Mouse (Mus musculus) lung, postnatal 4 days (tissue): ENCODE data around the gene Mmd.
A peak's percentile ranks its signal among the peaks of the same experiment; 100 is the strongest.

Experiments used
- DNase-seq, 2 experiments: peaks; one replicate each; pipeline ENCODE4 v3.0.0; 2021

The Mmd gene

DNA sequence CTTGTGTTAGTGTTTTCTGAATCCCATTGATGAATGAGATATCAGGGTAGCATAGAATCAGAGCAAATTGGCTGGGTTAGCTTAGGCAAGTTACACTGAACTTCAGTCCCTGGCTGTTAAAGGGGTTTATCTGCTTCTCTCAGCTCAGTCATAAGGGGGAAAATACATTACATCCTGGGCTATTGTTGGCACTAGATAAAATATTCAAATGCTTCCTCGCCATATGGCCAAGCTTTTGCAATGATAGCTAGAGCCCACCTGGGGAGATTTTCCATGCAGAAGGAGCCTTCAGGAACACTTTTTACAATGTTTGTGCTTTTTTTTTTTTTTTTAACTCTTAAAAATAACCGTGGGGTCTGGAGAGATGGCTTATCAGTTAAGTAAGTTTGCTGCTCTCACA lies 34.8 kb downstream of the Mmd start:
- no peak for DNase-seq

DNA sequence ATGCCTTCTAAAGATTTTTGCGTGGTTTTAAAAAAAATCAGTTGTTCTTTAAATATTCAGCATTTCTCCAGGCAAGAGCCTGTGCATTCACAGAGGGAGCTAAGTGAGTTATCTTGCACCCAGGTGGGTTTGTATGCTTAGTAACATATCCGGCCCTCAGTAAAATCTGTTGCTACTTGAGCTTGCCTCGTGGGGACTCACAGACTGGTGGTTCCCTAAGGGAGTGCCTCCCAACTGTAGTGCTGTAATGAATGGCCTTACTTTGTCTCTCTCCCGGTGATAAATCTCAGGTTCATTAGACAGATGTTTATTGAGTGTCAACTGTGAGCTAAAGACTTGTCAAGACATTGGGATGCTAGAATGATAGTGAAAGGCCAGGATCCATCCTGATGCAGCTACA lies 35.4 kb downstream of the Mmd start:
- DNase-seq = no peak

DNA sequence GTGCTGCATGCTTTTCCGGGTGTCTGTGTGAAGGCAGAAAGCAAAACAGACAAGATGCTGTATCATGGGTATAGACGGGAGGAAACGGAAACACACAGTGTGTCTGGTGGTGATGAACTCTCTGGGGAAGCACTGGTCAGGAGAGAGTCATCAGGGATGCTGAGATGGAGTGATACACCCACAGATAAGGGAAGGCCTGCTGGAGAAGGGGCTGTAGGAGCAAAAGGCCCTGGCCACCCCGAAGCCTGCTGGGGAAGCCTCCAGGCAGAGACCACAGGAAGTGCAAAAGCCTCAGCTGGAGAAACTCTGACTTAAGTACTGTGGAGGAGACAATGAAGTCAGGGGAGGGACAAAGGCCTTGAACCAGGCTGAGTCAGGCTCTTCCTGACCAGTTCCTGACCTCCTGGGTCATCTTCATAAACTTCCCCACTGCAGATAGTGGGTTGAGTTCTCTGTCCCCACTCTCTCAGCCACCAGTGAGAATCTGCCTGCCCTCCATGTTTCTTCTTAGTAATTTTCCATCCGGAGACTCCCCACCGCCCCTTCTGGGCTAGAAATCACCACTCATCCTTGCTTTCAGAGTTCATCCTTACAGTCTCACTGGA lies 37.4 kb downstream of the Mmd start:
- no peak for DNase-seq

DNA sequence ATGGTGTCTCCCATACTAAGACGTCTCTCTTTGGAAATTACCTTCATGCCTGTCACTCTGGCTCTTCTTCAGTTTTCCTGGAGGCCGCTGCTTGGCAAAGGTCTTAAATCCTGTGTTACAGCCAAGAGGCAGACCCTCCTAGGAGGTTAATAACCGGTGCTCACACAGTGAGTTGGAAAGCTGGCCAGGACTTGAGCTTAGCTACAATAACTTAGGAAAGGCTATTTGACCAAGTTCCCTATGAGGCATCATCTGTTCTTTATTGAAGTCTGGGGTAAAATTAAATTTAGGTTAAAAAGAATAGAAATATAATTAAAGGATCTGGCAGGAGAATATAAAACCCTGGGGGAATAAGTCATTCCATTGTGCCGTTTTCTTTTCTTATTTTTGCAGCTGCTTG lies 41.9 kb downstream of the Mmd start:
- no peak for DNase-seq

DNA sequence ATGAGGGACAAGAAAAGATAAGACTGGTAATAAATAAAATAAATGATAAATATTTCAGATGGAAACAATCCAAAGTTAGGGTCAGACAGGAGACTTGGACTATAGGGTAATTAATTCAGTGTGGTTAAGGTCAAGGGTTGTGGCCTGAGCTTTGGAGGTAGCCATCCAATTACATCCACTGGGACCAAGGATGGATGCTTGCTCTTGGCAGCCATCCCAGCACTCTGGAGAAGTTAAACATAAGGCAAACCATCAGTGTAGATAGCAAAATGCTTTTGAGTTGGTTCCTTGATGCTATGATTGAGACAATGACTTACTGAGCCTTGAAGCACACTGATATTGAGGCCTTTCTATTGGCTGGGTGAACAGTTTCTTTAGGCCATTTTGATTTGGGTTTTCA lies 43.5 kb downstream of the Mmd start:
- DNase-seq = no peak

DNA sequence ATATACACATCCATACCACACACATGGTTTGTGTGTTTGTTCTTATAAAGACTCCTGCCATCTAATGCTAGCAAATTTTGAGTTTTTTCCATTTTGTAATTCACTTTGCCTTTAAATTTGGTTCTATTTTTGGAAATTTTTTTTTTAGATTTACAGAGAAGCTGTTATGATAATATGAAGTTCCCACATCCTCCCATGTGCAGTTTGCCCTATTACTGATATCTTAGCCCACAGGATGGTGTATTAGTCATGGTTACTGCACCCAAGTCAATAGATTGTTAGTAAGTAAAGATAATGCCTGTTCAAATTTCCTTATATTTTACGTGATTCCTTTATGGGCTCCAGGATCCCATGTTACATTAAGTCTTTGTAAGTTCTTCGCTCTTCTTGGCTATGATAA lies 45.4 kb downstream of the Mmd start:
- DNase-seq = no peak

DNA sequence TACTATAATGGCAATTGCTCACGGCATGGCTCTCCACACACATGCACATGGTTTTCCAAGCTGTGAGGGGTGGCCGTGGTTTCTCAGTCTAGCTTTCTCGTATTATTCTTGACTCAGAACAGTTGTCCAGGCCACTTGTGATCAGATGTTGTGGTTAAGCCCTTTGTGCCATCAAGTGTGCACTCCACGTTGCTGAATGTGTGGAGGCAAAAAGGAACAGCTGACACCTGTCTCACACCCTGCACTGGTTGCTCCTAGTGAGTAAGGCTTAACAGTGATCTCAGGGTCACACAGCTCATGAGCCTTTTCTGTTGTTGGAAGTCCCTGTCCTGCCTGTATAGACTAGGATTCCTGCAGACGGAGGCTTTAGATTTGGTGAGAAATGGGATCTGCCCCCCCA lies 56.8 kb downstream of the Mmd start:
- DNase-seq = no peak

DNA sequence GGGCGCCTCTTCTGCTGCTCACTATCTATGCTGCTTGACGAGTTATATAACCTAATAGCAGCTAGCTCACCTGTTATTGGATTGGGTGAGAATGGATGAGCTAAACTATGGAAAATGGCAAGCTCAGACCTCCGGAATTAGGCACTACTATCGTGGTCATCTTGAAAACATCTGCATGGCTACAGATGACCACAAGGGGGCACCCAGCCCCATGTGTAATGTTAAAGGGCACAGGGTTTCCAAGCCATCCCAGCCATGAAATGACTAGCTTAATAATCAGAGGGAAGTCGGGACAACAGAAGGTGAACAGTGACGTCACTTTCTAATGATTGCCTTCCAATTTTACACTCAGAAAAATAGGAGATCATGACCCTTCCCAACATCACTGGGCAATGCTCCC lies 57.7 kb downstream of the Mmd start:
- DNase-seq = peak; percentile 33 to 61

DNA sequence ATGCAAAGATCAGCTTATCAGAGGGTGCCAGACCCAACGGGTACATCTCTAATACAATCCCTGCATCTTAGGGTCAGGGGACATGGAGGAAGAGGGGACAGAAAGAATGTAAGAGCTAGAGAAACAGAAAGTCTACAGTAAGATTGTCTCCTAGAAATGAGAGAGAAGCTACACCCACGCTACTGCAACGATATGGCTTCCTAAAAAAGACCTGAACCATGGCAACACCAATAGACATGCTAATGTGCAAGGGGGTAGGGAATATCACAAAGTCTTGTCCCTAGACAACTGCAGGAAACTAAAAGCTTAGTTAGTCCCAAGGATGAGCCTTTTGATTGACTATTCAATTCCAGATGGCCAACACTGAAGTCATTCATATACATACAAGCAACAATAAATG lies 65.3 kb downstream of the Mmd start:
- DNase-seq = no peak

DNA sequence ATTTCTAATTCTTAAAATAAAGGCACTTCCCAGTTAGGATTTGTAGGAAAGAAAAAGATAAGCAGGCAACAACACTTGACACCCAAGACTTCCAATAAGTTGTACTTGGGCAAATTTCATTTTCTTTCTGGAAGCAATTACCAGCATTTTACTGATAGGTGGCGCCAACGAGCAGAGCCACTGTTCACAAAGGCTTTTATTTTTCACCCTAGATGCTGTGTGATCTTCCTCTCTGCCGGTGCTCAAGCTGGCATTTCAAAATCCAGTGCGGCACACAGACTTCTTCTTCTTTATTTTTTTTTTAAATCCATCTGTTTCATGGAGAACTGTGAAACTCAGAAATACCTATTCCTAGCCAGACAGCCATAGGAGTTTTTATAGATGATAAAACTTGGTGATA lies 68.2 kb downstream of the Mmd start:
- peak in 1 of 2 experiments; percentile 53 for DNase-seq

DNA sequence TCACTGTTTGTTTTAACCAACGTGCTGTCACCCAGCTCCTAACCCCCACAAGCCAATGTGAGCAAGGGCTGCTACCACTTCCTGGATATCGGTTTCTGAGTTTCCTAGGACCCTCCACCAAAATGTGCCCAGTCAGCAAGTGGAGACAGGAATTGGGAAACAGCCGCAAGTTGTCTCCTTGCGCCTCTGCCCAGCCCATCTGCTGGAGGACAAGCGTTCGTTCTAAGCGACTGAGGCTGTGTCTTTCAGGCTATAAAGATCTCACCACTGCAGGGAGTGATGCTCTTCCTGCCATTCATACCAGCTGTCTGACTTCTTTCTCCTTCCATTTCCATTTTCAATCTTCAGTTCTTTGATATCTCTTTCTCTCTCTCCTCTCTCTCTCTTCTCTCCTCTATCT lies 71.7 kb downstream of the Mmd start:
- DNase-seq = peak in 1 of 2 experiments; percentile 44

DNA sequence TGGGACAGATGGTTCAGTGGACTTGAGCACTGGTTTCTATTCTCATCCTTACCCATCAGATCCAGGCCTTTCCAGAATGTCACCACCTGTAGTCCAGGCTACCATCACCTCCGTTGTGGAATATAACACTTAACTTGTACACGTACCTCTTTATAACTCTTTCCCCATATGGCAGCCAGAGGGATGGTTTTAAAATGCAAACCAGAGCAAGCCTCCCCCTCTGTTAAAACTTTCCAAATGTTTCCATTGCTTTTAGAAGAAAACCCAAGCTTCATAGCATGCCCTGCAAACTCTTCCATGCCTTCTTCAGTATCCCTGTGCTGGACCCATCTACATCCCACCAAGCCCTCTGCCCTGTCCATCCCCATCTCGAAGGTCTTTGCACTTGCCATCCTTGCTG lies 75.3 kb downstream of the Mmd start:
- no peak for DNase-seq

DNA sequence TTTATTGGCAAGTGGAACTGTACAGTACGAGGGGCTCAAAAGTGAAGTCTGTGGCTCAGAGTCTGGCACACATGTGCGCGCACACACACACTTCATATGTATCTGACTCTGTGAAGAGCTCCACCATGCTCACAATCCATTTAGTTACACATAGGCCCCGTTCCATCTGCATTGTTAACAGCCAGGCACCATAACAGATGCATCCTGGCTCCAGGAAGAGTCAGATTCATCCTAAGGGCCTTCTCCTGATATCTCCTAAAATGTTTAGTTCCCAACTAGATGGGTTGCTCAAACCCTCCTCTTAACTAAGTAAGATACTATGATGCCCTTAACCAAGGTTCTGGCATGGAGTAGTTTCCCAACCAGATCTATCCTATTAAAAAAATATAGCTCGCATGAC lies 76.9 kb downstream of the Mmd start:
- no peak for DNase-seq

DNA sequence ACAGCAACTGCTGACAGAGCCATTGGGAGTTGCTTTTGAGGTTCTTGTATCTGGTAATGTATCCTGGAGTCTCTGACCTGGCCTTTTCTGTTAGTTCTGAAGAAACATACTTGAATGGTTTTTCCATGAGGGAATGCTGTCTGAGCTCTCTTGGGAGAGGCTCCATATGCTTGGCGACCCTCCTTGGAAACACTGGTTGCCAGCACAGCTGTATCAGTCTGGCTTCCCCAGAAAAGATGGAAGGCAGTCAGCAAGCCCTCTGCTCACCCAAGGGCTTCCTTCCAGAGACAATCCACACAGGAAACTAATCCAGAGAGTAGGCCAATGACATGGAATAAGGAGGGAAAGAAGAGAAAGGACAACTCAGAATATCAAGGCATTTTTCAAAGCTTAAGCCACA lies 77.6 kb downstream of the Mmd start:
- DNase-seq = peak in 1 of 2 experiments; percentile 49
